Mouse (Mus musculus) kidney, postnatal 25 days (tissue): ENCODE results near the gene Hs3st3a1.

ENCODE experiments used
- DNase-seq, 2 experiments: peaks; one replicate each; pipeline ENCODE4 v3.0.0; 2021; ENCODE audit warnings: mixed read lengths in 2 of 2

Hs3st3a1 gene

GRCm38 (mm10) chr11:64489587-64490433 lies 54.7 kb downstream of the Hs3st3a1 start:
- DNase-seq = no peak

GRCm38 (mm10) chr11:64494448-64494847 lies 59.3 kb downstream of the Hs3st3a1 start:
- no peak for DNase-seq

- peak in 1 of 2 experiments; percentile 4 for DNase-seq
Observed at GRCm38 (mm10) chr11:64495935-64496334, 60.8 kb downstream of the Hs3st3a1 start.

GRCm38 (mm10) chr11:64496677-64497076 lies 61.5 kb downstream of the Hs3st3a1 start:
- DNase-seq = no peak

GRCm38 (mm10) chr11:64500536-64501112 lies 65.5 kb downstream of the Hs3st3a1 start:
- no peak for DNase-seq

- DNase-seq = no peak
Observed at GRCm38 (mm10) chr11:64503040-64503439, 67.9 kb downstream of the Hs3st3a1 start.

GRCm38 (mm10) chr11:64505924-64506323 lies 70.8 kb downstream of the Hs3st3a1 start:
- DNase-seq = no peak

GRCm38 (mm10) chr11:64507024-64507423 lies 71.9 kb downstream of the Hs3st3a1 start:
- DNase-seq = no peak

- no peak for DNase-seq
Observed at GRCm38 (mm10) chr11:64509106-64509505, 74.0 kb downstream of the Hs3st3a1 start.

GRCm38 (mm10) chr11:64512301-64512700 lies 77.2 kb downstream of the Hs3st3a1 start:
- no peak for DNase-seq

- DNase-seq = no peak
Observed at GRCm38 (mm10) chr11:64513419-64513818, 78.3 kb downstream of the Hs3st3a1 start.

GRCm38 (mm10) chr11:64516712-64517589 lies 81.8 kb downstream of the Hs3st3a1 start:
- no peak for DNase-seq

- DNase-seq = no peak
Observed at GRCm38 (mm10) chr11:64518146-64518841, 83.2 kb downstream of the Hs3st3a1 start.

GRCm38 (mm10) chr11:64523993-64524570 lies 89.0 kb downstream of the Hs3st3a1 start:
- DNase-seq = no peak

- DNase-seq = no peak
Observed at GRCm38 (mm10) chr11:64537230-64537629, 102.1 kb downstream of the Hs3st3a1 start.

- DNase-seq = no peak
Observed at GRCm38 (mm10) chr11:64541866-64542265, 106.7 kb downstream of the Hs3st3a1 start.

- DNase-seq = no peak
Observed at GRCm38 (mm10) chr11:64542335-64542734, 107.2 kb downstream of the Hs3st3a1 start.

GRCm38 (mm10) chr11:64543181-64543641 lies 108.1 kb downstream of the Hs3st3a1 start:
- no peak for DNase-seq

- DNase-seq = no peak
Observed at GRCm38 (mm10) chr11:64544236-64544635, 109.1 kb downstream of the Hs3st3a1 start.

GRCm38 (mm10) chr11:64549380-64549779 lies 114.2 kb downstream of the Hs3st3a1 start:
- DNase-seq = no peak

- no peak for DNase-seq
Observed at GRCm38 (mm10) chr11:64549955-64550354, 114.8 kb downstream of the Hs3st3a1 start.

- DNase-seq = no peak
Observed at GRCm38 (mm10) chr11:64558282-64558681, 123.2 kb downstream of the Hs3st3a1 start.
